Mouse (Mus musculus) liver, adult 2 months (tissue): ENCODE results near the gene Tnni2.

ENCODE experiments used
- CTCF ChIP-seq: fragments of 200-500 bp; IDR thresholded peaks from 2 replicates; pipeline ENCODE4 v1.5.1; 2011; ENCODE audit warnings: low read depth, low read length, control low read depth
- POLR2A ChIP-seq: fragments of 200-500 bp; IDR thresholded peaks from 2 replicates; pipeline ENCODE4 v1.6.1; 2011; ENCODE audit warnings: low read length, control low read depth; ENCODE audit not compliant: insufficient read depth; ENCODE audit errors: extremely low read depth

DNA sequence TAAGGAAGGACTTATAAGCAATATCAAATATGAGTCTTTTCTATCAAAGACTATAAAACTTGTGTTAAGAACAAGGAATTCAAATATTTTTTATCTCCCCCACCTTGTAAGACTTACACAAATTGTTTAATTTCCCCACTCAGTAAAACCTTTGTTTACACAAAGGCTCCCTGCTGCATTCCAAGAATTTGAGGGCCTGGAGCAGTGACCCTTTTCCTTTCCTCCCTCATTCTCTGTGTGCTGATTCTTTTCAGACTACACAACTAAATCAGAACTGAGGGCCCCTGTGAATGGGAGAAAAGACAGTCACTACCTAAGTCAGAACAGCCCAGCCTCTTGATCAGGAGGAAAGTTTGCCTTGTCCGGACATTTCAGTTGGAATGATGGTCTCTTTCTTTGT is 13.1 kb downstream of the Tnni2 start:
- TF ChIP-seq CTCF: no peak
- no peak for TF ChIP-seq POLR2A
